Mouse (Mus musculus) v-Abl transformed pro-B cells (cell line): ENCODE results near the gene Akr7a5.

Experiments
- in situ Hi-C, 2 experiments: fragments of 400-800 bp; cut with MboI; formaldehyde crosslinking; loops; one replicate each; pipeline ENCODE4 v1.15.1; 2025; ENCODE audit not compliant: unreplicated experiment in 2 of 2

Gene Akr7a5

DNA sequence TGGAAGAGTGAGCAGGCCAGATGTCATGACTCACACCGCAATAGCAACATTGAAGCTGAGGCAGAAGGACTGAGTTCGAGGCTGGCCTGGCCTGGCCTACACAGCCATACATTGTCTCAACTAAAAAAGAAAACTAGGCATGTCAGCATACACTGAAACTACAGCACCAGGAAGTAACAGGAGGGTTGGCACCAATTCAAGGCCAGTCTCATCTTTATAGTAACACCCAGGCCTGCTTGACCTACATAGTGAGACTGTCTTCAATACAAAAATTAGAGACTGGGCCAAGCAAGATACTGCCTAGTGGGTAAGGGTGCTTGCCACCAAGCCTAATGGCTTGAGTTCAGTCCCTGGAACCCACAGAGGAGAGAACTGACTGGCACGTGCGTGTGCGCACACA is 18.5 kb upstream of the Akr7a5 start:
- in situ Hi-C loops, result loop anchor here in 1 of 2 experiments (5.0 to 25.0 kb wide), 2 partner anchors 40 to 355 kb away; no protein-coding TSS in a partner anchor

DNA sequence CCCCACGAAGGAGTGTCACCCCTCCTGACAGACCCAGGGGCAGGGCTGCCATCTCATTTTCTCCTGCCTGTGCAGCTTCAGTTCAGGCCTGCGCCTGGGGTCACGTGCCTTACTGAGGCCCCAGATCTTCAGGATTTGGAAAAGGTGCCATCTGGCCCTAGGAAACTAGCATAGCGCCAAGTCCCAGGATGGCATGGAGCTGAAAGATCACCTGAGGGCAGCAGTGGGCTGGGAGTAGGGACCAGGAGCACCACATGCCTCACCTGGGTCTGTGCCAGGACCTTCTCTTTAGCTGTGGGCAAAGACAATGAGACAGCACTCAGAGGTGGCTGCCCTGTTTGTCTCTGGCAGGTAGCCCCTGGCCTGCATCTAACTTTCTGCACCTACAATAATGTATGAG is 13.0 kb upstream of the Akr7a5 start:
- in situ Hi-C loops, result loop anchor here in 1 of 2 experiments (25.0 kb wide), 1 partner anchor 360 kb away; no protein-coding TSS in a partner anchor

DNA sequence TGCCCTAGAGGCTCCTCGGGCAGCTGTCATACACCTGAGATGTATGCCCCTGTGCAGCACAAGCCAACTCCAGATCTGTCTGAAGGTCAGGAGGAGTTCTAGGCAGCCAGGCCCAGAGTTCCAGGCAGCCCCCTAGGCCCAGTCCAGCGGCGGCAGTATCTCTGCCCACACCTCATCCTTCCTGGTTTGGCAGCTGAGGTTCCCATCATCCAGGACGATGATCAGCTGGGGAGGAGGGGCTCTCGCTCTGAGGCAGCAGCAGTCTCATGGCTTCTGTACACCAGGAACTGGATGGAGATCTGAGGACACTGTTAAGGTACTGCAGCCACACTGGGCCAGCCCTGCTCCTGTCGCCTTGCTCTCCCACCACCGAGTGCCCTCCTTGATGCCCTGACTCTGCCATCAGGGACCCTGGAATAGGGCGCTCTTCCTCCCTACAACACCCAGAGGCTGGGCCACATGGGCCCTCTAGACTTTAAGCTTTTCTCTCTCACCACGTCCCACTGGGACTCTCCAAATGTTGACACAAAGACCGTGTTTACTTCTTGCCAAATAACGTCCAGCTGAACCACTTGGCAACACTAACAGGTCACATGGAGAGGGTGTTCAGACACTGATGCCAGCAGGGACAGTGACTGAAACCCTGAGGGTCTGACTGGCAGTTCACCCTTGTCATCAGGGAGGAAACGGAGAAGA is 11.7 kb upstream of the Akr7a5 start:
- in situ Hi-C loops, result loop anchor here in 1 of 2 experiments (25.0 kb wide), 1 partner anchor 362 kb away; no protein-coding TSS in a partner anchor

DNA sequence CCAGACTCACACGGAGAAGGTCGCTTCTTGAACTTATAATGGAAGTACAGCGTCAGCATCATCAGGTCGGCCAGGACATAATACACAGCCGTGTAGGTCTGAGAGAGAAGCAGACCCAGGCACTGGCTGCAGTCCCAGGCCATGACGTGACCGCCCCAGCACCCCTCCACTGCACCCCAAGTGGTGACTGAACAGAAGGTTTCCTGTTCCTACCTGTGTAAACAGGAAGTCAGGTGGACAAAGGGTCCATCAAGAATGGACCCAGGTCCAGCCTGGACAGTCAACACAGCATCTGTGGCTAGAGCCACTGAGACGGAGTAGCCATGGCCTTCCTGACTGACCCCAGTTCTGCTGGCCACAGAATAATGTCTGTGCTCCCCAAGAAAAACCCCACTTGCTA is 8.8 kb upstream of the Akr7a5 start:
- in situ Hi-C loops, result no loop called here

- in situ Hi-C loops, result no loop called here
These were observed 8.3 kb upstream of the Akr7a5 start for GRCm38 (mm10) chr4:139302241-139302640.

DNA sequence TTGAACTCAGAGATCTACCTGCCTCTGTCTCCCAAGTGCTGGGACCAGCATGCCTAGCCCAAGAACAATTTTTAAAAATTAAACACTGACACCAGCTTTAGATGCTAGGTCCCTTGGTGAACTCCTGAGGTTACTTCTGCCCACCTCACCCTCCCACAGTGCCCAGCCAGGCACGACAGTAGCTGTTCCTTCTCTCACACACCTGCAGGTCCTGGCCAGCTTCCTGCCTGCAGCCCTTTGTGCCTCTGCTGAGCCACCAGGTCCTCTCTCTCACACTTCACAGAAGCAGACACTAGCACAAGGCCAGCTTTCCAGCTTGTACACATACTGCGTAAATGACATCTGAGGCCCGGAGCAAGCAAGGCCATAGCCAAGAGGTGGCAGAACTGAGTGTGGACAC is 5.0 kb upstream of the Akr7a5 start:
- in situ Hi-C loops, result no loop called here

GRCm38 (mm10) chr4:139307916-139308315 is 2.6 kb upstream of the Akr7a5 start:
- in situ Hi-C loops, result no loop called here

GRCm38 (mm10) chr4:139309651-139310050 is 893 bp upstream of the Akr7a5 start:
- in situ Hi-C loops, result no loop called here

GRCm38 (mm10) chr4:139310899-139311701 is 556 bp downstream of the Akr7a5 start:
- in situ Hi-C loops, result no loop called here

GRCm38 (mm10) chr4:139311707-139312106 is 1.2 kb downstream of the Akr7a5 start:
- in situ Hi-C loops, result no loop called here

DNA sequence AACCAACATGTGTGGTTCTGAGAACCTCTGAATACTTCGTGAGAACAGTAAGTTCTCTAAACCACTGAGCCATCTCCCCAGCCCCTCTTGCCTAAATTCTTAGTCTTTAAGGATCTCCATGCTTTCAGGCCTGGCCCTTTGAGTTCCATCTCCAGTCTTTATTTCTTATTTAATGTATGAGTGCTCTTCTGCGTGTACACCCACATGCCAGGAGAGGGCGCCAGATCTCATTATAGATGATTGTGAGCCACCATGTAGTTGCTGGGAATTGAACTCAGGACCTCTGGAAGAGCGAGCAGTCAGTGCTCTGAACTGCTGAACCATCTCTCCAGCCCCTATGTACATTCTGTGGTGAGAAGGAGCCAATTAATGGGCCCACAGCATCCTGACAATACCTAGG is 2.1 kb downstream of the Akr7a5 start:
- in situ Hi-C loops, result no loop called here

DNA sequence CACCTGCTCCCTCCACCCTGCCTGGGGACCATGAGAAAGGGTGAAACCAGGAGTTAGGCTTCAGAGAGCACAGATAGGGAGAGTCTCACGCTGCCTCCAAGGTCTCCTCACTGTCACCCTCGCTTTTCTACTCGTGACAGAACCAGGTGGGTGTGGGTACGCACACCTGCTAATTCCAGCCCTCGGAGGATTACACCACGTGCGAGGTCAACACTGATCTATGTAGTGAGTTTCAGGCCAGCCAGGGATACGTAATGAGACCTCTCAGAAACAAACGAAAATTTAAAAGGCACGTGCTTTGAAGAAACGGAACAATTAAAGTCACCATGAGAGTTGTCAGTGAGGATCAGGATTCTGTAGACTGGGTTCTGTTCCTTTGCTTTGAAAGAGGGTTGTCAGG is 7.9 kb downstream of the Akr7a5 start:
- in situ Hi-C loops, result no loop called here

DNA sequence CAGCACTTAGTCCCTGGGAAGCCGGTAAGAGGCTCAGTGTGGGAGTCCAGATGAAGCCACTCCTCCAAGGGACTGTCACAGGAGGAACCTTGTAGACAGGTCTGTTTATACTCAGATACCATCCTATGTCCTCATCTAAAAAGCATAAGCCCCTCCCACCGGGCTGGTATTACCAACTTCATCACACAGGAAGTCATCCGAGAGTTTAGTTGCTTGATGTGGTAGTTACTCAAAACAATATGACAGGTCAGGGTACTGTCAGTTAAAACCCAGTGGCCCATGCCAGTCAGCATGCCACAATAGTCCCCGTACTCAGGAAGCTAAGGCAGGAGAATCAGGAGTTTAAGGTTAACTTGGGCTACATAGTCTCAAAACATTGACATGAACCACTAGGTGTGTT is 9.2 kb downstream of the Akr7a5 start:
- in situ Hi-C loops, result no loop called here

- in situ Hi-C loops, result loop anchor here (5.0 kb wide), 2 partner anchors 38 to 43 kb away; no protein-coding TSS in a partner anchor
These were observed 20.1 kb downstream of the Akr7a5 start for GRCm38 (mm10) chr4:139330605-139331004.

GRCm38 (mm10) chr4:139334631-139335295 is 24.2 kb downstream of the Akr7a5 start:
- in situ Hi-C loops, result loop anchor here (5.0 kb wide), 2 partner anchors 42 to 47 kb away; no protein-coding TSS in a partner anchor

GRCm38 (mm10) chr4:139335507-139335906 is 25.0 kb downstream of the Akr7a5 start:
- in situ Hi-C loops, result no loop called here

DNA sequence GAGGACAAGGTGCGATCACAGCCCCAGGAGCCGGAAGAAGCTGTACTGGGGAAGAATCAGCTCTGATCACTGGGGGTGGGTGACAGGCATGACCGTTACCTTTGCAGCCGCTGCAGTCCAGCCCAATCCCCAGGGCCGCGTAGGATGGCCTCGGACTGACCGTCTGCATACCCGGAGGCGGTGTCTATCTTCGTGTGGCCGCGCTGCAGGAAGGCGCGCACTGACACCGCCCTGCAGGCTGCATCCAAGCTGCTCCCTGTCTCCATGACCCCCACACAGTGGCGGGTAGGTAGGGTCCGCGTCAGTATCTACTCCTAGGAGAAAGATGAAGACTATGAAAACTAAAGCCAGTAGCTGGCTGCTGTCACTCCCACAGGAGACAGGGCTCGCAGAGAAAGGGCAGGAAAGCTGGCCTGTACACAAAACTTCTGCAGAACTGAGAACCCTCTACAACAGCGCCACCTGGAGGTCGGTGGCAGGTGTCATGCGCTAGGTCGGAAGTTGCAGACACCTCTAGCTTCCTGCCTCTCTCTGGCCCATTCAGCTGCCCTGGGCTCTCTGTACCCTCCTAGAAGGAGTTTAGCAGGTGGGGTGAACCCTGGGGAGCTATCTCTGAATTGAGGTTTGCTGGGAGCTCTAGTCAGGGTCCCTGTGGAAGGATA is 26.4 kb downstream of the Akr7a5 start:
- in situ Hi-C loops, result no loop called here

GRCm38 (mm10) chr4:139338145-139338544 is 27.6 kb downstream of the Akr7a5 start:
- in situ Hi-C loops, result no loop called here

GRCm38 (mm10) chr4:139340835-139341234 is 30.3 kb downstream of the Akr7a5 start:
- in situ Hi-C loops, result loop anchor here in 1 of 2 experiments (5.0 kb wide), 1 partner anchor 259 kb away; no protein-coding TSS in a partner anchor

GRCm38 (mm10) chr4:139341556-139342233 is 31.2 kb downstream of the Akr7a5 start:
- in situ Hi-C loops, result loop anchor here in 1 of 2 experiments (5.0 kb wide), 1 partner anchor 259 kb away; no protein-coding TSS in a partner anchor
